Mouse (Mus musculus) cortical plate, adult 2 months (tissue): ENCODE results near the gene Cpped1. TPM values are rescaled to one million over a fixed set of nuclear protein-coding genes. Genes with fewer than 3 reads are reported as not detected.

Source experiments
- H3K27ac ChIP-seq: fragments of 200-500 bp; 2 replicates; pipeline ENCODE4 v1.5.1; 2012; ENCODE audit warnings: low read length, control low read depth, inconsistent platforms; ENCODE audit not compliant: insufficient read depth
- H3K4me1 ChIP-seq: fragments of 200-500 bp; 2 replicates; pipeline ENCODE4 v1.6.1; 2011; ENCODE audit warnings: low read length; ENCODE audit not compliant: control insufficient read depth, insufficient read depth
- H3K4me3 ChIP-seq: fragments of 200-500 bp; 2 replicates; pipeline ENCODE4 v1.5.1; 2011; ENCODE audit warnings: mild to moderate bottlenecking, low read length, control low read depth; ENCODE audit not compliant: insufficient read depth
- CTCF ChIP-seq: fragments of 200-500 bp; IDR thresholded peaks from 2 replicates; pipeline ENCODE4 v1.5.1; 2011; ENCODE audit warnings: mild to moderate bottlenecking, control low read depth, low read length; ENCODE audit not compliant: insufficient read depth; ENCODE audit errors: extremely low read depth
- POLR2A ChIP-seq: fragments of 200-500 bp; IDR thresholded peaks from 2 replicates; pipeline ENCODE4 v1.6.1; 2011; ENCODE audit warnings: mild to moderate bottlenecking, low read length, control low read depth; ENCODE audit not compliant: insufficient read depth; ENCODE audit errors: extremely low read depth
- polyA plus RNA-seq: library from polyadenylated mRNA; depleted of rRNA; stranded (reverse); fragments of >200 nt; gene quantifications from 2 replicates; pipeline ENCODE4 v1.2.3, GENCODE M21; 2012

Gene Cpped1
- polyA plus RNA-seq, 1 experiment, result 25.6 TPM

GRCm38 (mm10) chr16:11896411-11896810, 12.8 kb downstream of the Cpped1 start:
- Histone ChIP-seq H3K4me1 (0 out of 2 replicates have a peak, but pooled peaks cover 2% of the 10 kb centered on the region), H3K27ac (no peak overlapping the region), H3K4me3 (no peak overlapping the region)
- TF ChIP-seq POLR2A (no peak), CTCF (no peak)

- Histone ChIP-seq H3K4me3 (no peak overlapping the region), H3K4me1 (0 out of 2 replicates have a peak, but pooled peaks cover 2% of the 10 kb centered on the region), H3K27ac (no peak overlapping the region)
- TF ChIP-seq CTCF, result no peak
- TF ChIP-seq POLR2A, result no peak
These were observed 14.4 kb downstream of the Cpped1 start for GRCm38 (mm10) chr16:11894877-11895276.

GRCm38 (mm10) chr16:11890186-11890585, 19.1 kb downstream of the Cpped1 start:
- TF ChIP-seq POLR2A (no peak), CTCF (no peak)
- Histone ChIP-seq H3K4me3 (no peak overlapping the region), H3K4me1 (0 out of 2 replicates have a peak, but pooled peaks cover 2% of the 10 kb centered on the region), H3K27ac (no peak overlapping the region)

- TF ChIP-seq POLR2A (no peak), CTCF (no peak)
These were observed 19.5 kb downstream of the Cpped1 start for GRCm38 (mm10) chr16:11889741-11890140.

GRCm38 (mm10) chr16:11881795-11882194, 27.4 kb downstream of the Cpped1 start:
- no peak overlapping the region for H3K27ac ChIP-seq
- TF ChIP-seq POLR2A (no peak), CTCF (no peak)
- H3K4me1 ChIP-seq, result peaks cover 5% of the 10 kb centered on the region; the same call in 1 of the 2 replicates
- no peak overlapping the region for H3K4me3 ChIP-seq

More at GRCm38 (mm10) chr16:11889741-11890140, 19.5 kb downstream of the Cpped1 start:
- Histone ChIP-seq H3K4me1 (no peaks in the 10 kb centered on the region), H3K27ac (no peak overlapping the region), H3K4me3 (no peak overlapping the region)

GRCm38 (mm10) chr16:11880461-11880860, 28.8 kb downstream of the Cpped1 start:
- no peak overlapping the region for H3K4me3 ChIP-seq
- H3K27ac ChIP-seq, result no peak overlapping the region
- peaks cover 5% of the 10 kb centered on the region; the same call in 1 of the 2 replicates for H3K4me1 ChIP-seq
- TF ChIP-seq CTCF, result no peak
- no peak for TF ChIP-seq POLR2A

GRCm38 (mm10) chr16:11879196-11879595, 30.0 kb downstream of the Cpped1 start:
- peaks cover 5% of the 10 kb centered on the region; the same call in 1 of the 2 replicates for H3K4me1 ChIP-seq
- TF ChIP-seq CTCF (no peak), POLR2A (no peak)
- H3K4me3 ChIP-seq, result no peak overlapping the region
- H3K27ac ChIP-seq, result no peak overlapping the region

GRCm38 (mm10) chr16:11875227-11875626, 34.0 kb downstream of the Cpped1 start:
- TF ChIP-seq POLR2A, result no peak
- TF ChIP-seq CTCF, result no peak
- no peak overlapping the region for H3K27ac ChIP-seq
- no peak overlapping the region for H3K4me3 ChIP-seq
- H3K4me1 ChIP-seq, result no peaks in the 10 kb centered on the region

- H3K4me3 ChIP-seq, result no peak overlapping the region
- H3K4me1 ChIP-seq, result no peaks in the 10 kb centered on the region
- no peak overlapping the region for H3K27ac ChIP-seq
- TF ChIP-seq POLR2A (no peak), CTCF (no peak)
These were observed 36.0 kb downstream of the Cpped1 start for GRCm38 (mm10) chr16:11873292-11873691.

- Histone ChIP-seq H3K27ac (no peak overlapping the region), H3K4me3 (no peak overlapping the region), H3K4me1 (no peaks in the 10 kb centered on the region)
- TF ChIP-seq POLR2A, result no peak
- TF ChIP-seq CTCF, result no peak
These were observed 40.8 kb downstream of the Cpped1 start for GRCm38 (mm10) chr16:11868486-11868885.
